Mouse (Mus musculus) adrenal gland, adult 8-10 months (tissue): ENCODE measurements around the gene Cyp26a1. TPM values are rescaled to one million over a fixed set of nuclear protein-coding genes. Genes with fewer than 3 reads are reported as not detected.

ENCODE experiments used
- DNase-seq: peaks from one replicate; pipeline ENCODE4 v3.0.0; 2022
- total RNA-seq, 4 experiments: library from RNA; stranded (reverse); gene quantifications; 2 replicates each; pipeline ENCODE4 v1.2.4; 2022

Gene Cyp26a1
- total RNA-seq, result not detected

GRCm38 (mm10) chr19:37697651-37698272 lies at the start of gene Cyp26a1:
Gene Cyp26a1, plus strand, starts transcription at chr19:37697798.
- no peak for DNase-seq

- no peak for DNase-seq
Measured at GRCm38 (mm10) chr19:37647994-37648393, 49.6 kb upstream of the Cyp26a1 start.

- no peak for DNase-seq
Measured at GRCm38 (mm10) chr19:37650526-37650925, 47.1 kb upstream of the Cyp26a1 start.

GRCm38 (mm10) chr19:37654012-37654411 lies 43.6 kb upstream of the Cyp26a1 start:
- no peak for DNase-seq

- DNase-seq, result no peak
Measured at GRCm38 (mm10) chr19:37656441-37656840, 41.2 kb upstream of the Cyp26a1 start.

GRCm38 (mm10) chr19:37665256-37665655 lies 32.3 kb upstream of the Cyp26a1 start:
- DNase-seq, result no peak

- no peak for DNase-seq
Measured at GRCm38 (mm10) chr19:37667855-37668594, 29.6 kb upstream of the Cyp26a1 start.

- DNase-seq, result no peak
Measured at GRCm38 (mm10) chr19:37668657-37669056, 28.9 kb upstream of the Cyp26a1 start.

- DNase-seq, result no peak
Measured at GRCm38 (mm10) chr19:37669486-37669885, 28.1 kb upstream of the Cyp26a1 start.

- no peak for DNase-seq
Measured at GRCm38 (mm10) chr19:37673393-37673792, 24.2 kb upstream of the Cyp26a1 start.

- DNase-seq, result no peak
Measured at GRCm38 (mm10) chr19:37685281-37685680, 12.3 kb upstream of the Cyp26a1 start, which contains the start of gene Cyp26c1. Gene Cyp26c1, plus strand, starts transcription at chr19:37685581.

- no peak for DNase-seq
Measured at GRCm38 (mm10) chr19:37686347-37686746, 11.3 kb upstream of the Cyp26a1 start.

- no peak for DNase-seq
Measured at GRCm38 (mm10) chr19:37686941-37687850, 10.4 kb upstream of the Cyp26a1 start.

GRCm38 (mm10) chr19:37689478-37689877 lies 8.1 kb upstream of the Cyp26a1 start:
- no peak for DNase-seq

- DNase-seq, result no peak
Measured at GRCm38 (mm10) chr19:37690716-37691115, 6.9 kb upstream of the Cyp26a1 start.

- DNase-seq, result no peak
Measured at GRCm38 (mm10) chr19:37692879-37693278, 4.7 kb upstream of the Cyp26a1 start.

GRCm38 (mm10) chr19:37695146-37695545 lies 2.5 kb upstream of the Cyp26a1 start:
- DNase-seq, result no peak

GRCm38 (mm10) chr19:37695762-37696602 lies 1.6 kb upstream of the Cyp26a1 start:
- no peak for DNase-seq

GRCm38 (mm10) chr19:37696603-37697334 lies 829 bp upstream of the Cyp26a1 start:
- no peak for DNase-seq

GRCm38 (mm10) chr19:37697335-37697636 lies 312 bp upstream of the Cyp26a1 start:
- no peak for DNase-seq
